26 mouse cellular contexts compared by ENCODE assay signal in the genomic region with DNA sequence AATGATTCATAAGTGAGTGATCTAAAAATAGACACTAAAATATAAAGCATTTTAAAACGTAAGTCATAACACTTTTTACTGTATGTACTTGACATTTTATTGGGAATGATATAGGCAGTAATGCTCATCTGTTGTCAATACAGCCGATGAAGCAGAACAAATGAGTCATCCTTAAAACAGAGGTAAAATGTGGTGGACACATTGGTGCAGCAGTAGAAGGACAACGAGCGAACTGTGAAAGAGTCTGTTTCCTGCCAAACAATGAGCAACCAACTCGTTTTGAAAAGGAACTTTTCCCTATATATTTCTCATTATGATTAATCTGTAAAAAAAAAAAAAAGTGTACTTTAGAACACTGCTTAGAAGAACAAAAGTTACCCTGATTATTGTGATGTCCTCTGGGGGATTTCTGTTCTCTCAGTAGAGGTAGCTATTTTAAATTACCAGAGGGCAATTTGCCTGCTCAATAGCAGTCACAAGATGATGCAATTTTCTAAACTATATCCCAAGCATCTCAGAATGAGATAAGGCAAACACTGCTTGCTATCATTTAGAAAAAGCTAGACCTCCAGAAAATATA.
"Had no signal": no experiment of that assay in that cellular context is flagged by ENCODE, and none has a peak within 500 bp of the region (broad histone marks: within the 10 kb centered on the region; RNA-seq: fewer than 3 reads in every experiment).

No protein-coding gene starts in this region.

- H3K4me2 ChIP-seq: heart, embryonic 11.5 days; heart, embryonic 13.5 days; heart, embryonic 15.5 days; hindbrain, embryonic 13.5 days; hindbrain, embryonic 15.5 days; intestine, embryonic 15.5 days; limb, embryonic 12.5 days; liver, embryonic 11.5 days; liver, embryonic 13.5 days had no signal

- H3K36me3 ChIP-seq: heart, embryonic 13.5 days; heart, embryonic 15.5 days; hindbrain, embryonic 13.5 days; hindbrain, embryonic 15.5 days; intestine, embryonic 15.5 days; limb, embryonic 10.5 days; limb, embryonic 12.5 days; liver, embryonic 13.5 days had no signal

- H3K4me1 ChIP-seq: hindbrain, embryonic 13.5 days; hindbrain, embryonic 15.5 days; intestine, embryonic 15.5 days; limb, embryonic 10.5 days; limb, embryonic 12.5 days; liver, embryonic 13.5 days had no signal

- H3K27me3 ChIP-seq: heart, embryonic 13.5 days; heart, embryonic 15.5 days; hindbrain, embryonic 13.5 days; hindbrain, embryonic 15.5 days; intestine, embryonic 15.5 days; limb, embryonic 12.5 days; liver, embryonic 13.5 days had no signal

- H3K27ac ChIP-seq: heart, adult 2 months; heart, embryonic 15.5 days; hindbrain, embryonic 13.5 days; hindbrain, embryonic 15.5 days; hindbrain, postnatal 0 days; intestine, embryonic 15.5 days; layer of hippocampus, adult 2 months; left cerebral cortex, adult 2 months; limb, embryonic 10.5 days; limb, embryonic 12.5 days; liver, embryonic 13.5 days had no signal

- ATAC-seq: hindbrain, postnatal 0 days; intestine, embryonic 15.5 days; intestine, postnatal 0 days had no signal

- H3K9ac ChIP-seq: heart, embryonic 13.5 days; heart, embryonic 15.5 days; hindbrain, embryonic 13.5 days; hindbrain, embryonic 15.5 days; intestine, embryonic 15.5 days; limb, embryonic 12.5 days; liver, embryonic 13.5 days had no signal

- DNase-seq: gastrocnemius, postnatal 14 days; gastrocnemius, postnatal 36 days; heart, adult 11 months; heart, adult 2 months; heart, postnatal 14 days; heart, postnatal 36 days; kidney, adult 18-20 months; kidney, adult 8-10 months; kidney, postnatal 10 days; kidney, postnatal 25 days; kidney, postnatal 4 days; liver; liver, embryonic 13.5 days had no signal

- H3K9me3 ChIP-seq: heart, embryonic 13.5 days; heart, embryonic 15.5 days; hindbrain, embryonic 13.5 days; hindbrain, embryonic 15.5 days; intestine, embryonic 15.5 days; limb, embryonic 10.5 days; limb, embryonic 12.5 days; liver, embryonic 13.5 days had no signal

- H3K4me3 ChIP-seq: heart, adult 2 months; heart, embryonic 13.5 days; heart, embryonic 15.5 days; hindbrain, embryonic 13.5 days; hindbrain, embryonic 15.5 days; intestine, embryonic 15.5 days; layer of hippocampus, adult 2 months; left cerebral cortex, adult 2 months; limb, embryonic 10.5 days; limb, embryonic 12.5 days; liver, embryonic 13.5 days had no signal
